Mouse (Mus musculus) right cerebral cortex, postnatal 14 days (tissue): ENCODE data around the gene Fbxo36.

ENCODE experiments used
- DNase-seq: peaks from one replicate; pipeline ENCODE4 v3.0.0; 2022

The Fbxo36 gene

DNA sequence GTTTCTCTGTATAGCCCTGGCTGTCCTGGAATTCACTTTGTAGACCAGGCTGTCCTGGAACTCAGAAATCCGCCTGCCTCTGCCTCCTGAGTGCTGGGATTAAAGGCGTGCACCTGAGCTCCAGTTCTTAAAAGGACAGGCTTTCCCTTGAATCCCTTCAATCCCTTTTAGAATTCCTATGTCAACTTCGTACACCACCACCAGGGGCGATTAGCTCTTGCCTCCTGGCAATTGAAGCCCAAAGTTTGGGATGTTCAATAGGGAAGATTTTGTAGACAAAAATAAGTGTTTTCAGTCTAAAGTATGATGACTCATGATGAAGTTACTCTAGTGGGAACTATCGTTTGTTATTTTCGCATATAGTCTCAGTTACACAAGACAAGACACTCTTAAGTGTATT, 57.7 kb downstream of the Fbxo36 start:
- no peak for DNase-seq

DNA sequence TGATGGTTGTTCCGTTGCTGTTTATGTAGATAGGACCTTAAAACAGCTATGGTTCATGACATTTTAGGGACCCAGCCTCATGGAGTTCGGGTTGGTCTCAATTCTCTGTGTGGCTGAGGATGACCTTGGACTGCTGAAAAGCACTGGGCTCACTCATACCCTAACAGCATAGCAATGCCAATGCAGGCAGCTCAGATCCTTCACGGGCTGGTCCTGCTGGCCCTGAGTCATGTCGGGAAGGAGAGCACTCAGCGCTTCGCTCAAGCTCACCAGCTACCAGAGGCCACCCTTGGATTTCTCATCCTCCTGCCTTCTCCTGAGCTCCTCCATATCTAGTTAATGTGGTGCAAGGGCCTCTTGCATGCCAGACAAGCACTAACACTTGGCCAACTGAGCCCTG, 59.5 kb downstream of the Fbxo36 start:
- no peak for DNase-seq

DNA sequence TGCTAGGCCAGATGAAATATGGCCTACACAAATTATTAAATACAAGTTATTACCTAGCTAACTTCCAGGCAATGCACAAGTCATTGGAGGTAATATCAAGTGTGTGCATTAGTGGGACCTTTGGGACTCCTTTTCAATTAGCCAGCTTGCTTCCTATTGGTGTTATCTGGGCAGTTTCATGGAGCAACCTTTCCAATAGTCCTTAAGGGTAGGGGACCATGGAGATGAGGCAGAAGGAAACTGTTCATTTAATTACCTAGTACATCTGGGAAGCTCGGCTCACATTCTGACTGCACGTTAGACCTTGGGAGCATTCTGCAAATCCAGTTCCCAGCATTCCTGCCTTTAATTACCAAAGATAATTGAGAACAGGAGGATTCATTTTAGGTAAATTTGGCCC, 64.8 kb downstream of the Fbxo36 start:
- no peak for DNase-seq

DNA sequence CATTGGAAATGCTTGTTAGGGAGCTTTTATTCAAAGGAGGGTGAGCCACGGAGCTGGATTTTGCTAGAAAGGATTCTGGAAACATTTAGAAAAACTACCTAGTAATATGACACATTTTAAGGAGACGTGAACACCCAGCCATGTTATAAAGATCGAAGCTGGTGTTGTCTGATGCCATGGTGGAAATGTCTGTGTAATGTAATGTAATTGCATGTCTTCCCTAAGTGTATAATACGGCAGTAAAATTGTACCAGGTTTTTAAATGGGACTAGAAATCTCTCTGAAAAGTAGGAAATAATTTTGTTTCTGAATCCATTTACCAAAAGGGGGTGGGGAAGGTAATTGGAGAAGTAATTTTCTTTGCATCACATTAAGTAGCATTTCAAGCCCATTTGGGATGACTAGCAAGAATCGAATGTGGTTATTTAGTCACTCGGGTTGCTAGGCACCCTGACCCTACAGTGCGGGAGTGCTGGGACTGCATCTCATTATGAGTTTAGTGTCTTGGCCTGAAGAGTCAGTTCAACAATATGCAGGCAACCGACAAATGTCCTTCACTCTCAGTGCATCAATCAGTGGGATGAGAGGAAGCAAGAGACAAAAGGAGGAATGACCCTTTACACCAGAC, 70.7 kb downstream of the Fbxo36 start:
- DNase-seq, result no peak

DNA sequence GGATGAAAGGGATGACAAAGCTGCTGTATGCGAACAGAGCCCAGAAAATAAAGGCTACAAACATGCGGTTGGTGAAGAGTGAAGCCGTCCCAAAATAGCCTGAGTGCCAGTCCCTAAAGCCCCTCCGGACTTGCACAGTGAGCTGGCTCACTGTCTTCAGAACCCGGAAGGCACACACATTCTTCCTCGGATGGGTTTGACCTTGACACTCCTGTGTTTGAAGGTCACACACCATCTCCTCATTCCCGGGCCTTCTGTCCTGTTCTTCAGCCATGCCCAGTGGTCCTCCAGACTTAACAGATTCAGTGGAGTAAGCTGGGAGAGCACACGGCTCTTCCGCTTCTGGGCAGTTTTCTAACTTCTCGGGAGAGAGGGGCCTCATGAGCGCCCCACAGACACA, 72.9 kb downstream of the Fbxo36 start:
- no peak for DNase-seq

DNA sequence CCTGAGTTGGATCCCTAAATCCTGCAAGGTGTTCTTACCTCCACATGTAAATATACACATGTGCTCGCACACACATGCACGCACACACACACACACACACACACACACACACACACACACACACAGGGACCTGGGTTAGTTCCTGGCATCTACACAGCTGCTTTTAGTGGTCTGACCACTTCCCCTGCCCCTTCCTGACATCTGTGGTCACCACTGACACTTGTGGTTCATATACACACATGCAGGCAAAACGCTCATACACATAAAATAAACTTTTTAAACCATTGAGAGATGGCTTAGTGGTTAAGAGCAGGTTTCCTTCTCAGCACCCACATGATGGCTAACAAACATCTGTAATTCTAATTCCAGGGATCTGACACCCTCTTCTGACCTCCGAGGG, 75.4 kb downstream of the Fbxo36 start:
- no peak for DNase-seq

DNA sequence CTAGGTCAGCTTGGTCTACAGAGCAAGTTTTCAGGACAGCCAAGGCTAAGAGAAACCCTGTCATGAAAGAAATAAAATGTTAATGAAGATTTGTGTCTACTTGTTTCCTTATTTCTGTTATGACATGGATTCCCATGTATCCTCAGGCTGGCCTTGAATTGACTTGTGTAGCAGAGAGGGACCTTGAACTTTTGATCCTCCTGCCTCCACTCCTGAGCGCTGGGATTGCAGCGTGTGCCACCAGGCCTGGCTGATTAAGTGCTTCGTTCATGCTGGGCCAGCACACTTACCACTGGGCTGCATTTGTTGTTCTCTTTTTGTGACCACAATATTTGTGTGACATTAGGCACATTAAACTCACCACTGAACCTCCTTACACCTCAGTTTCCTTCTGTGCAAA, 79.2 kb downstream of the Fbxo36 start:
- no peak for DNase-seq

DNA sequence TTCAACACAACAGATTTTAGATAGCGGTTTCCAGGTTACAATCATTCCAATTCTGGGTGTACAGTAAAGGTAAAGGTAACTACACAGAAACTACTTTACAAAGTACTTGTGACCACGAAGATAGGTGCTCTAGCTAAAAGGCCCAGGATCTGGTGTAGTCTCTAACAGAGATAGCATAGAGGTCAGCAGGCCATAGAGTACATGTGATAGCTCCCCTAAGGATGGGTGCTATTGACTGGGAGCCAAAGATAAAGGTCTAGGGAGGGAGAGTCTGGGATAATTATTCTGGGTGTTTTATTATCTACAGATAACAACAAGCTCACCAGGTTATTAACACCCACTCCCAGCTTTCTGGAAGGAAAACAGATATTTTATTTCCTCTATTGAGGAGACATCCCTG, 83.8 kb downstream of the Fbxo36 start:
- no peak for DNase-seq

DNA sequence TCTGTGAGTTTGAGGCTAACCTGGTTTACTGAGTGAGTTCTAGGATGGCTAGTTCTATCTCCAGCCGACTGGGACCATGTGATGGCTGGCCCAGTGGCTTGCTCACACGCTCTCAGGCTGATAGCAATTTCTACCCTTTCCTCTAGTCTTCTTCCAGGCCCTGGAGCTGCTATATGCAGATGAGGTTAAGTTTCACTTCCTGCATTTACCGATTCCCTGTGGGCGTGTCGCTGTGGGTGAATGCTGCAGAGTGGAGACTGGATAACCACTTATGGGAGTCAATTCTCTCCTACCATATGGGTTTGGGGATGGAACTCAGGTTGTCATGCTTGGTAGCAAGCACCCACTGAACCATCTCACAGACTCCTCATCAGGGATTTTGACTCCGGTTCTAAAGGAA, 84.5 kb downstream of the Fbxo36 start:
- DNase-seq, result no peak

DNA sequence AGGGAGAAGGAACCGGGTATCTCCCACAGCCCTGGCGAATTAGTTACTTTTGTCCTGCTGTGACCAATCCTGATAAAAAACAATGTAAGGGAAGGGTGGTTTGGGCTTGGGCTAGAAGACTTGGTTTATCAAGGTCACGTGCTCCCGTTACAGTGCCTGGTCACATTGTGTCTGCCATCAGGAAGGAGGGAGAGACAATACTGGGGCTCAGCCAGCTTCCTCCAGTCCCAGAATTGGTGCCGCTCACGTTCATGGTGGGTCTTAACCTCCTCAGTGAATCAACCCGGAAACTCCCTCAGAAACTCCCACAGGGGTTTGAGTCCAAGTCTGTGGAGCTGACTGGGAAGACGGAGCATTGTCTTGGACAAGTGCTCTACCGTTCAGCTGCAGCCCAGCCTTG, 86.0 kb downstream of the Fbxo36 start:
- DNase-seq, result no peak

DNA sequence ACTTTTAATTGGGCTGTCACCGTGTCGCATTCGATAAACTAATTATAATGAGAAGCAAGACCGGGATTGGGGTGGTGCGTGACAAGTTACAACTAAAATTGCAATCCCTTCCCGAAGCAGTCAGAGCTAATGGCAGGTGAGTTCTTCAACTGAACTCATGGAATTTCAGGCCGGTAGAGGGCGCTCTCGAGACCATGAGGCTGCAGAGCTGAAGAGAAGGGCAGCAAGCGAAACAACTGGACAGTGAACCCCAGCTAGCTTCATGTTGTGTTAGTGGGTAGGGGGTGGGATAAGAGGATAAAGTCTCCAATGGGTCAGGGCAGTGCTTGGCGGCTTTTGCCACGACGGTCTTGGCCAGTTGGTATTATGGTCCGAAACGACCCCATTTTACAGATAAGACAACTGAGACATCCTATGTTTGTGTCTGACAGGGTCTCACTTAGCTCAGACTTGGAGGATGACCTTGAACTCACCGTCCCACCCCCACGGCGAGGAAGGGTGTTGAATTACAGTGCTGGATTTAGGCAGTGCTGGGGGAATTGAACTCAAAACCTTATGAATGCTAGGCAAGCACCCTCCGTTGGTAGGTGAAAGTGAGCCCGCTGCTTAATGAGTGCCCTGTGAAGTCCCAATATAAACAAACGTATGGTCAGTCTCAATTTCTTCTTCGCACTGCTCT, 94.0 kb downstream of the Fbxo36 start:
- peak; percentile 94 for DNase-seq

DNA sequence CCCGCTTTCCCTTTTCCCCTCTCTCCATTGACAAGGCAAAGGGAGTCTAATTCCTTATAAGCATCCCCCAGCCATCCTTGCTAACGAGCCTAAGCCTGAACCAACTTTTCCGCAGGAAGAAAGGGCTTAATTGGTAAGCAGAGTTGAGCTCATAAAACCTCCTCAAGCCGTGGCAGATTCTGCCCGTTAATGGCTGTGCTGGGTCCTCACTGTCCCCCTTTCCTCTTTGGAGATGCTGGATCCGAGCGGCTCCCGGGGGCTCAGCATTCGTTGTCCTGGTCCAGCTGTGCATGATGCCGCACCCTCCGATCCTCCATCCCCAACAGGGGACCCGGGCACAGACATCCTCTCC, 94.5 kb downstream of the Fbxo36 start:
- no peak for DNase-seq

DNA sequence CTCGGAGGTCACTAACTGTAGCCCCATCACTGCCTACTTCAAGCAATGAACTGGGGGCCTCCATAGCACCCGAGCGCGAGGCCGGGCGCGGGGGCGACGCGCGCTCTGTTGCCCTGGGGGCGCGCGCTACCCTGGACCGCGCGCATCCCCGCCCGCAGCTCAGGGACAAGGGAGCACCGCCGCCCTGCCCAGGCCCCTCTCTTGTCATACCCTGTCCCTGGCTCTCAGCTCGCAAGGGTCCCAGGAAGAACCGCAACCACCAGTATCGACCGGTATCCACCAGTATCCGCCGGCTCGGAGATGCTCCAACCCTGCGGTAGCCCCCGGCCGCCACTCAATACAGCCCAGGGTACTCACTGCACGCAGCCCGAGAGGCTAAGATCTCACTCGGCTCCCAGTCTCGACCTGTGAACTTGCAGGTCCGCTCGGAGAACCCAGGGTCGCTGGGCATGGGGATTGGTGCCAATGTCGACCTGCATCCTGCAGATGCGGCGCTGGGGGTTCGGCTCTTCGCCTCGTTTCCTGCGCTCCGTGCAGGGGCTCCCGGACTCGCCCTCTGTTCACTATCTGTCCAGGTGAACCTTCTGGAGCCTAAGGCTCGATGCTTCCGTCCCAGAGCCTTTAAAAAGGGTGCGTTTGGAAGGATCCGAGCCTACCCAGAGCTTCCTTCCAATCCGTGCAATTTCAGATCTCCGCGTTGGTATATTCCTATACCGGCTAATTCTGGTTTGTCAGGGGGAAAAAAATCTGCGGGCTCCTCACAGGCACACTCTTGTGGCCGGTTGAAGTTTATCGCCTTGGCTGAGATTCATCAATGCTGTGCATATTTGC, 95.1 kb downstream of the Fbxo36 start, which contains the start of gene Slc16a14:
Slc16a14 (minus strand) TSS at position 632 of the 831 bp plus-strand sequence.
- peak; percentile 55 for DNase-seq

DNA sequence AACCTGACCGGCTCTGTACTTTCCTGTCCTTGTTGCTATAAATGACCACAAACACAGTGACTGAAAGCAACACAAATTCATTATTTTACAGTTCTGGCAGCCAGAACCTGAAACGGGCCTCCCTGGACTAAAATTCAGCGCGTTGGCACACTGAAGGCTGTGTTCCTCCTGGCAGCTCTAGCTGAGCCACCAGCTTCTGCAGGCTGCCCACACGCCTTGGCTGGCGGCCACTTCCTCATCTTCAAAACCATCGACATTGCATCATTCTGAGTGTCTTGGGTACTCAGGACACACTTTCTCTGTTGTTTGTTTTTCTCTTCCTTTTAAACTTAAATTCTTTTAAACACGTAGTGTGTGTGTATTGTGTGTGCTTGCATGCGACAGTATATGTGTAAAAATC, 96.0 kb downstream of the Fbxo36 start:
- DNase-seq, result peak; percentile 86

DNA sequence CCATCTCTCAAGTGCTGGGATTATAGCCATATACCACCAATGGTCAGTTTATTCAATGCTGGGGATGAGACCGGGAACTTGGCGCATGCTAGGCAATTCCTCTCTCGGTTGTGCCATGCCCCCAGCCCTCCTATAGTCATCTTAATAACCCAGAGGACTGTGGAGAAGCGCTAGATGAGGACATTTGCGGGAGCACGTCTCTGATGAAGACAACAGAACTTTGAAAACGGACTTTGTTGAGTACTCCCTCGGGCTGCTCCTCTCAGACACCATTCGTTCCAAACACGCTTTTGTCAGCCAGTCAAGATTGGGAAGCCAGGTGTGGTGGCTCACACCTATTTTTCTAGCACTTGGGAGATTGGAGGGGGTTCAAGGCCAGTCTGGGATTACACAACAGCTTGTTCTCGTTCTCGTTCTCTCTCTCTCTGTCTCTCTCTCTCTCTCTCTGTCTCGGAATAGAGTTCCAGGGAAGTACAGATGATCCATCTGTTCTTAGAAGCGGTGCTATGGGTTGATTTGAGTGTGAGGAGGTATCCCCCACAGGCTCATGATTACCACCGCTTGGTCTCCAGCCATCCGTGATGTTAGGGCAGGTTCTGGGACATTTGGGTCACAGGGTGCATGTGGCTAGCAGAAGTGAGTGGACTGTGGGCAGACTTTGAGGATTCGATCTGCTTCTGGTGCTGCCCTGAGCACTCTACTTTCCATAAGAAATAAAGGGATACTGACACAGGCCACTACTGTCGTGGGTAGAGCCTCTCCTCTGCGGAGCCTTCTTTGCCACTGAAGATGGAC, 97.3 kb downstream of the Fbxo36 start:
- DNase-seq, result no peak

DNA sequence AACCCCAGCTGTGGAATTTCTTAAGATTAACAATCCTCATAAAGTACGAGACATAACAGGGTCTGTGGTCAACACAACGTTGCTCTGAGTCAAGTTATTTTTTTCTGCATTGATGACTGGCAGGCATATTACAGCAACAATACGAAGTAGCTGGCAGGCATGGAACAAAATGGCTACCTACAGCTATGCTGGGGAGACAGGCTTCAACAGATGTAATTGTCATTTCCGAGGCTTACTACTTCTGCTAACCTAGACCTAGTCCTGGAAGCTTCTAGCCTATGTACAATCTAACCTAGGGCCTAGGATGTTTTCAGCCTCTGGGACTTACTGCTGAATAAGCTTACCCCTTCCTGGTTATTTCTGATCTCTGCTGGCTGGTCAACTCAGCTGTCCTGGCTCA, 99.8 kb downstream of the Fbxo36 start:
- no peak for DNase-seq

DNA sequence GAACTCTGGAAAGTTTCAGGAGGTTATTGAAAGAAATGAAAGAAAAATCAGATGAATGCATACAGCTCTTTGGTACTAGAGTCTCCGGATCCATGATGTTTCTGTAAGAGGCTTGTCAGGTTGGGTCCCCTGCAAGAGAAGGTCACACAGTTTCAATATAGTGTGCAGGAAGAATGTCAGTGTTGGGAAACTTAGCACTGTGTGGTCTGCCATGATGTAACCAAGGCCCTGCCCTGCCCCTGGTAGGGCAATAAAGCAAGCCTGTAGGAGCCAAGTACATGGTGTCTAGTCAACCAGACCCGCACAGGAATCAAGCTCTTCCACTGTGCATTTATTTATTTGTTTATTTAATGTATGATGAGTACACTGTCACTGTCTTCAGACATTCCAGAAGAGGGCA, 100.7 kb downstream of the Fbxo36 start:
- DNase-seq, result no peak

DNA sequence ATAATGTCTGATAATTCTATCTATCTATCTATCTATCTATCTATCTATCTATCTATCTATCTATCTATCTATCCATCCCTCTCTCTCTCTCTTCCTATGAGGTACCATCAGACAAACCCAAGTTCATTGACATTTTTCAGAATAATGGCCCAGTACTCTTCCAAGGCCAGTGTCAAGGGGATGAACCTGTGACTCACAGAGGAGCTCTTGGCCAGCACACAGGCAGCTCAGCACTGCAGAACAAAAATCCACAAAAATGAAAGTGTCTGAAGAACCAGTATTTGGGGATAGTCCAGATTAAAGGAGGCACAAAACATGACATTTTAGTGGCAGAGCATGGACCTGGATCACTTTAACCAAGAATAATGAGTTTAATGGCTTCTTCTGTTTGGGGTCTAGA, 103.0 kb downstream of the Fbxo36 start:
- DNase-seq, result no peak

DNA sequence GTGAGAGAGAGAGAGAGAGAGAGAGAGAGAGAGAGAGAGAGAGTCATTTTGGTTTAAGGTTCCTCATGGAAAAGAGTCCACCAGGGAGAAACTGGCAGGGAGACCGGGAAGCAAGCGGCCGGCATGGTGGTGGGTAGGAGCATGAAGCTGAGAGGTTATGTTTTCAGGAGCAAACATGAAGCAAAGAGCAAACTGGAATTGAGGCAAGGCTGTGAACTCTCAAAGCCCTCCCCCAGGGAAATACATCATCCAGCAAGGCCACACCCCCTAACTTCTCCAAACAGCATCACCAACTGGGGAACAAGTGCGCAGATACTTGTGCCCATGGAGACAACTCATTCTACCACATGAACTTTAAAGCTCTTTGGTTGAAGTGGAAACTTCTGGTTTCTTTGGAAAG, 103.9 kb downstream of the Fbxo36 start:
- DNase-seq, result no peak

DNA sequence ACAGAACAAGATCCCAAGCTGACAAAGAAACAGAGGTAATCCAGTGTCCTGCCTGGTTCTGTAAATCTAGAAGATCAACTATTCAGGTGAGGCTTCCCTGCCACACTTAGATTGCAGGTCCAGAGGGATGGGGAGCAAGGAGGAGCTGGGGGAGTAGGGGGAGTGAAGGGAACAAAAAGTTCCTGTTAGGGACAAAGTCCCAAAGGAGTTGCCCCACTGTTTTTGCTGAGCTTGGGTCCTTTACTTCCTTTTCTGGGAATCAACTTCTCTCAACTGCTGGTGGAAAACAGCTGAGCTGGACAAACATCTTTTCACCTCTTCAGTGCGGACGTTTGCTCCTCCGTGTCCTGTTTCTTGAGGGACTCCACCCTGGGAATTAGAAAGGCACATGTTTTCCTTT, 106.3 kb downstream of the Fbxo36 start:
- DNase-seq, result no peak

DNA sequence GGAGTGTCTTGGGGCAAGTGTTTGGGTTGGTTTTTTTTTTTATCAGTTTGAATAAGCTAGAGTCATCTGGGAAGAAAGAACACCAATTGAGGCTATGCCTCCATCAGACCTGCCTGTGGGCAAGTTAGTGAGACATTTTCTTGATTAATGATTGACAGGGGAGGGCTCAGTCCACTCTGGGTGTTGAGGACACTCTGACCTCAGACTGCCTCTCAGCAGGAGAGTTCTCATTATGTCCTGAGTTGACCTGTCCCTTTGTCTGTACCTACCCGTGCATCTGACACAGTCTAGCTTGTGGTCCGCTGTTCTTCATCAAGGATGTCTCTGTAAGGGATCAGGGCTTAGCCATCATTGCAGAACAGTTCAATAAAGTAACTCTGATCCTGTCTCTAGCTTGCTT, 107.7 kb downstream of the Fbxo36 start:
- DNase-seq, result no peak
